Mouse (Mus musculus) heart, embryonic 16.5 days (tissue): ENCODE data around the gene Mctp1. TPM values are rescaled to one million over a fixed set of nuclear protein-coding genes. Genes with fewer than 3 reads are reported as not detected.
"Not testable (repeated sequence)": the region's sequence is repeated elsewhere in the genome, so short reads cannot be mapped to it uniquely, and the experiment has no call there.

ENCODE experiments used
- ATAC-seq: fragments of 200-750 bp; cut with Nextera tagmentation; replicated peaks from 2 replicates; pipeline ENCODE4 v1.8.0; 2017; ENCODE audit warnings: moderate number of reproducible peaks; ENCODE audit not compliant: insufficient read depth, low FRiP score; ENCODE audit errors: extremely low read depth
- H3K27ac ChIP-seq: fragments of 300-500 bp; sonication (generic); 2 replicates; pipeline ENCODE4 v1.5.1; 2014; ENCODE audit warnings: mild to moderate bottlenecking, low read length, control low read depth, moderate library complexity
- H3K27me3 ChIP-seq: fragments of 300-500 bp; sonication (generic); 2 replicates; pipeline ENCODE4 v1.6.1; 2014; ENCODE audit warnings: low read length, mixed read lengths; ENCODE audit not compliant: control insufficient read depth, insufficient read depth
- H3K36me3 ChIP-seq: fragments of 300-500 bp; sonication (generic); 2 replicates; pipeline ENCODE4 v1.6.1; 2014; ENCODE audit not compliant: control insufficient read depth, insufficient read depth
- H3K4me1 ChIP-seq: fragments of 300-500 bp; sonication (generic); 2 replicates; pipeline ENCODE4 v1.6.1; 2014; ENCODE audit warnings: low read length, mixed read lengths; ENCODE audit not compliant: control insufficient read depth, insufficient read depth
- H3K4me2 ChIP-seq: fragments of 300-500 bp; sonication (generic); 2 replicates; pipeline ENCODE4 v1.6.1; 2014; ENCODE audit warnings: low read depth, mild to moderate bottlenecking, control low read depth, low read length
- H3K4me3 ChIP-seq: fragments of 300-500 bp; sonication (generic); 2 replicates; pipeline ENCODE4 v1.5.1; 2014; ENCODE audit warnings: mild to moderate bottlenecking, control low read depth, low read length
- H3K9ac ChIP-seq: fragments of 300-500 bp; sonication (generic); 2 replicates; pipeline ENCODE4 v1.6.1; 2014; ENCODE audit warnings: low read length, control low read depth
- H3K9me3 ChIP-seq: fragments of 300-500 bp; sonication (generic); replicated peaks from 2 replicates; pipeline ENCODE4 v1.6.1; 2016; ENCODE audit warnings: low read length; ENCODE audit not compliant: control insufficient read depth
- WGBS: fragments of 180-500 bp; shearing (Covaris S2); extraction: QIAGEN DNeasy Blood & Tissue Kit; methylation state at CpG from one replicate; pipeline ENCODE4 v1.1.7; 2014; 5-methylcytosine and 5-hydroxymethylcytosine counted together
- polyA plus RNA-seq: library from polyadenylated mRNA; unstranded; fragments of >200 nt; fragmentation: Nextera tagmentation; extraction: Ambion mirVana; gene quantifications from 2 replicates; pipeline ENCODE4 v1.2.1, GENCODE M21; 2015

The Mctp1 gene
- polyA plus RNA-seq, 1 experiment from 2014 or later = 0.71 TPM

DNA sequence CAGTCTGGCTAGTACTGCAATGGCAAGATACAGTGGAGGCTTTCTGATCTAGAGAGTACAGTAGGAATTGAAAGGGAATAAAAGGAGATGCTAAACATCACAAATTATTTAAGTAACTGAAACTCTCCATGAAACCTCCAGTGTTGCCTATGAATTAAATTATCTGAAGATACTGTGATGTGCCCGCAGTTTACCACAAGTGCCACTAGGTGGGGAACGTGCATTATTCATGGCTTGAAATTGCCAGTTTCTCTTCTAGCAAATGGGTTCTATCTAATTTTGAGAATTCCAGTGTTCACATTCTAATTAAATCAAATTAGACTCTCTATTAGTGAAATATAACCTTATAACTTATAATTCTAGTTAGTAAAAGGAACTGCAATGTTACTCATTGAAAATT is 585.1 kb downstream of the Mctp1 start:
- Histone ChIP-seq H3K4me3 (no peak overlapping the region), H3K27me3 (no peaks in the 10 kb centered on the region), H3K9me3 (no peaks in the 10 kb centered on the region), H3K4me2 (no peak overlapping the region), H3K36me3 (no peaks in the 10 kb centered on the region), H3K4me1 (no peaks in the 10 kb centered on the region), H3K27ac (no peak overlapping the region), H3K9ac (no peak overlapping the region)
- no peak for ATAC-seq
- 3% methylated on average over 2 of the region's 2 CpGs for WGBS

DNA sequence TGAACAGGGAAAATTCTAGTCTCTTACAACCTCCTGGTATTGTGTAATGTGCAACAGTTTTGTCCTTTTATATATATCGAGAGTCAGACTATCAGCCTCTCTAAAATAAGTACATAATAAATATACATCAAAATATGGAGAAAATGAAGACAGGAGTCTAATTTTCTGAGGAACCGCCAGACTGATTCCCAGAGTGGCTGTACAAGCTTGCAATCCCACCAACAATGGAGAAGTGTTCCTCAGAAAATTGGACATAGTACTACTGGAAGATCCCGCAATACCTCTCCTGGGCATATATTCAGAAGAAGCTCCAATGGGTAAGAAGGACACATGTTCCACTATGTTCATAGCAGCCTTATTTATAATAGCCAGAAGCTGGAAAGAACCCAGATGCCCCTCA is 586.7 kb downstream of the Mctp1 start:
- not testable (repeated sequence) for H3K27me3 ChIP-seq, H3K9me3 ChIP-seq, H3K4me3 ChIP-seq, H3K27ac ChIP-seq, ATAC-seq, H3K9ac ChIP-seq, H3K36me3 ChIP-seq, H3K4me1 ChIP-seq, H3K4me2 ChIP-seq
- WGBS = 90% methylated on average over 3 of the region's 3 CpGs

DNA sequence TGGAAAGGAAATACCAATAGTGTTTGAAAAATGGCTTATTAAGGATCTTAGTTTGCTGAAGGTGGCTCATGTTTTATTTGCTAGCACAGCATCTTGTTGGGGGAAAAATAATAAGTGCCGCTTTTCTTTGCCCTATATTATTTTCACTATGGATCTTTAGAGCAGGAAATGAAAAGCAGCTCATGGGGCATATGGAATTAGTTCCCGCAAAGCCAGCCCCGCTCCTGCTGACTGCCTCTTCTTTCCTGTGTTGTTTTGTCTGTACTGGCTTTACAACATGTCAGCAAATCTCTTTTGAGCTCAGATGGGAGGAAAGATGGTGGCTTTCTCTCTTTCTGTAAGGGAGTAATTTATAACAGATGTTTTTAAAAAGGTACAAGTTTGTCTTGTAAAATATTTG is 618.3 kb downstream of the Mctp1 start:
- no peak overlapping the region for H3K9ac ChIP-seq
- H3K4me1 ChIP-seq = no peaks in the 10 kb centered on the region
- H3K4me3 ChIP-seq = no peak overlapping the region
- ATAC-seq = no peak
- no peak overlapping the region for H3K4me2 ChIP-seq
- H3K27ac ChIP-seq = no peak overlapping the region
- WGBS = 79% methylated on average over 3 of the region's 3 CpGs
- no peaks in the 10 kb centered on the region for H3K9me3 ChIP-seq
- H3K27me3 ChIP-seq = no peaks in the 10 kb centered on the region
- no peaks in the 10 kb centered on the region for H3K36me3 ChIP-seq

DNA sequence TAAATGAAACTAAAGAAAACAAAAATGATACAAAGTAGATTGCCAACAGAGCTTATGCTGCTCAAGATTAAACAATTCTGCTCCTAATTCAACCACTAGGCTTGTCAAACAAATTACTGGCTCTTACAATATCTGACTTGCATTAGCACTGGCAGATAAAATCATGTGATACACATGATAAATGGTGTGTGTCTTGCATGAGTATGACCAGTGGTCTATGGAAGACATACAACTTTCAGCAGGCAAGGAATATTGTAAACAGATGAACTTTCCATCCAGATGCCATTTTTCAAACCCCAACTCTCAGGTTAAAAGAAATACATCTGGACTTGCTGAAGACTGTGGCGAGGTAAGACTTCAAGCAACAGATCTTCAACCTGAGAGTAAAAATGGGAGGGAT is 619.3 kb downstream of the Mctp1 start:
- 81% methylated on average over 1 of the region's 1 CpGs for WGBS
- H3K9me3 ChIP-seq = no peaks in the 10 kb centered on the region

DNA sequence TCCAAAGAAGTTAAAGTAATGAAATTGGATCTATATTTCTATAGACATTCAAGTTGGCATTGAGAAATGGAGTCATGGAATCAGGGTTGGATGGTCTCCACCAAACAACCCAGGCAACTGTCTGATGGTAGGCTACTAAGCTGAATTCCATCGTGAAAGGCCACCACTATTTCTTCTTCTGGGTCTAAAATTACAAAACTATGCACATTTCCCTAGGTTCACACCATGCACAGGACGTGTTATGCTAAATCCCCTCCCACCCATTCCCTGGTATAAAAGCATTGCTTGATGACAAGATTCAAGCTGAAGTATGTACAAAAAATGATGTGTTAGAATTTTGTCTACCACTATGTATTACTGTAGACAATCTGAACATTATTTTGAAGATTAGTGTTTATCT is 634.5 kb downstream of the Mctp1 start:
- H3K36me3 ChIP-seq = no peaks in the 10 kb centered on the region
- ATAC-seq = no peak
- H3K4me1 ChIP-seq = no peaks in the 10 kb centered on the region
- no peaks in the 10 kb centered on the region for H3K9me3 ChIP-seq
- H3K27ac ChIP-seq = no peak overlapping the region
- H3K27me3 ChIP-seq = no peaks in the 10 kb centered on the region
- 72% methylated on average over 2 of the region's 2 CpGs for WGBS
- no peak overlapping the region for H3K9ac ChIP-seq
- H3K4me2 ChIP-seq = no peak overlapping the region
- H3K4me3 ChIP-seq = no peak overlapping the region

More for the DNA sequence above, 619.3 kb downstream of the Mctp1 start:
- no peaks in the 10 kb centered on the region for H3K36me3 ChIP-seq
- ATAC-seq = no peak
- H3K4me1 ChIP-seq = no peaks in the 10 kb centered on the region
- H3K4me2 ChIP-seq = no peak overlapping the region
- no peak overlapping the region for H3K27ac ChIP-seq
- H3K9ac ChIP-seq = no peak overlapping the region
- no peaks in the 10 kb centered on the region for H3K27me3 ChIP-seq
- H3K4me3 ChIP-seq = no peak overlapping the region

DNA sequence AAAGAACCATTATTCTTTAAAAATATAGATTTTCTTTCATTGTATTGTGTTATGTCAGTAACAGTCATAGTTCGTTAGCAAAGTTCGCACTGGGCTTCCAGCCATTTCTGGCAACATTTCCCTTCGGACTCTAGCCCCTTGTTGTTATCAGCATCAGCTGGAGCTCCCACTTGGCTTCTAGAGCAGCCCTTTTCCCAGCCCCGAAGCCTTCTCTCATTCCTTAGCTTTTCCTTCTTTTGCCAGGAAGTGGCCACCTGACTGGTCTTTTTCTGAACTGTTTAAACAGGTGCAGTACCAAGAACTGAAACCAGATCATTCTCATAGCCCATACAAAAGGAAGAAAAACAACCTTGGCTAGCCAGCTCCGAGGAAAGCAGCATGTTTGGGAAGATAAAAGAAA is 645.3 kb downstream of the Mctp1 start:
- peak overlapping the region; percentile 54 for H3K4me2 ChIP-seq
- no peaks in the 10 kb centered on the region for H3K27me3 ChIP-seq
- no peaks in the 10 kb centered on the region for H3K9me3 ChIP-seq
- H3K36me3 ChIP-seq = no peaks in the 10 kb centered on the region
- no peak overlapping the region for H3K27ac ChIP-seq
- peak overlapping the region; percentile 14; the same call in 1 of the 2 replicates for H3K4me3 ChIP-seq
- H3K4me1 ChIP-seq = peaks cover 3% of the 10 kb centered on the region; the same call in 1 of the 2 replicates
- no peak for ATAC-seq
- H3K9ac ChIP-seq = no peak overlapping the region
- WGBS = 20% methylated on average over 5 of the region's 5 CpGs

DNA sequence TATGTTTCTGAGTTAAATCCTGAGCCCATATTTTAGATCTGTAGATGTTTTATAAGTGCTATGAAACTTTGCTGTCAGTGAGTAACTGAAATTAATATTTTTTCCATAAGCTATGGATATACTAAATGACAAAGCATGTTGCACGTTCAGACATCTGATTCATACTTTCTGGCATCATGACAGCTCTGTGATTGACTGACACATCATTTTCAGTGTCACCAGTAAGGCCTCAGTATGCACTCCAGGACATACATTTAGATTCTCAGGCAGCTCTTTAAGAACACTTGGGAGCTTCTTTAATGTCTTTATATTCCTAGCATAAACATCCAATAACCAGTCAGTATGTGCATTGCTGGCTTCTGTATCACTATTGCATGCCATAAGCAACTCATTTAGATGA is 659.0 kb downstream of the Mctp1 start:
- ATAC-seq = no peak
- H3K4me1 ChIP-seq = no peaks in the 10 kb centered on the region
- 73% methylated on average over 1 of the region's 1 CpGs for WGBS

DNA sequence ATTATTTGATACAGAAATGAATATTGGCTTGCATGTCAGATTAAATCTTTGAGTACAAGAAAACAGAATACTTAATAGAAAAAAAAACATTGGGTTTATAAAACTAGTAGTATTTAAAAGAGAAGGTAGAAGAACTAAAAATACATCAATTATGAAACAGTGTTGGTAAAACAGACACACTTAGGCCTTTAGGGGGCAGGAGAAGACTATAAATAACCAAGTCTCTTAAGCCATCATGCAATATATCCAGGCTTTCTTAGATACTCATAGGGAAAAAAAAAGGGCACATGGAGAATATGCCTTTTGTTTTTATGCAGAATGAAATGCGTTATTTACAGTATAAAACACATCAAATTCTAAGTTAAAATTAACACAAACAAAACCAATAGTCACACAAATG is 661.0 kb downstream of the Mctp1 start:
- Histone ChIP-seq H3K9ac (no peak overlapping the region), H3K4me3 (no peak overlapping the region), H3K4me1 (no peaks in the 10 kb centered on the region), H3K9me3 (no peaks in the 10 kb centered on the region), H3K27me3 (no peaks in the 10 kb centered on the region), H3K36me3 (no peaks in the 10 kb centered on the region), H3K27ac (no peak overlapping the region), H3K4me2 (no peak overlapping the region)
- no peak for ATAC-seq
- WGBS = 85% methylated on average over 1 of the region's 1 CpGs

More for the DNA sequence above, 659.0 kb downstream of the Mctp1 start:
- Histone ChIP-seq H3K36me3 (no peaks in the 10 kb centered on the region), H3K27ac (no peak overlapping the region), H3K9me3 (no peaks in the 10 kb centered on the region), H3K9ac (no peak overlapping the region), H3K4me2 (no peak overlapping the region), H3K27me3 (no peaks in the 10 kb centered on the region), H3K4me3 (no peak overlapping the region)

DNA sequence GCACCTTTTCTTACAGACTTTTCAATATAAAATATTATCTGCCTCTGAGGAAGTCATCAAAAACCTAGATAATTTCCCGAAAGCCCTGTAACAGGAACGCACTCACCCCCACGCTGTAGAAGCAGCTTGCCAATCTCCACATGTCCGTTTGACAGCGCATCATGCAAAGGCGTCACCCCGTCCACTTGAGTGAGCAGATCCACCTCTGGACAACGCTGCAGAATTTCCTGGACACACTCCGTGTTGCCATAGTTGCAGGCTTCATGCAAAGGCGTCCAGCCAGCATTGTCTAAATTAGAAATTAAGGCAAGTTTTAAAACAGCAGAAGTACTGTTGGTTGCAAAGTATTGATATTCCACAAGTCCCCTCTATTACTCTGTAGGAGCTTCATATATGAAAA is 662.1 kb downstream of the Mctp1 start:
- Histone ChIP-seq H3K36me3 (no peaks in the 10 kb centered on the region), H3K4me3 (no peak overlapping the region), H3K27ac (no peak overlapping the region), H3K9ac (no peak overlapping the region), H3K27me3 (no peaks in the 10 kb centered on the region), H3K4me2 (no peak overlapping the region), H3K9me3 (no peaks in the 10 kb centered on the region), H3K4me1 (no peaks in the 10 kb centered on the region)
- ATAC-seq = no peak
- 59% methylated on average over 10 of the region's 10 CpGs for WGBS
